Mouse (Mus musculus) CD4-positive, CD25-positive, alpha-beta regulatory T cell, adult 2 months (primary cell): Measurements from ENCODE around the gene Sox3.

Experiments used
- DNase-seq: peaks from one replicate; pipeline ENCODE4 v3.0.0-alpha.2; 2012; ENCODE audit warnings: low read depth, low spot score

Sox3 gene

GRCm38 (mm10) chrX:60892801-60893681 lies at the start of gene Sox3:
Gene Sox3, minus strand, starts transcription at chrX:60893430.
- DNase-seq: no peak

DNA sequence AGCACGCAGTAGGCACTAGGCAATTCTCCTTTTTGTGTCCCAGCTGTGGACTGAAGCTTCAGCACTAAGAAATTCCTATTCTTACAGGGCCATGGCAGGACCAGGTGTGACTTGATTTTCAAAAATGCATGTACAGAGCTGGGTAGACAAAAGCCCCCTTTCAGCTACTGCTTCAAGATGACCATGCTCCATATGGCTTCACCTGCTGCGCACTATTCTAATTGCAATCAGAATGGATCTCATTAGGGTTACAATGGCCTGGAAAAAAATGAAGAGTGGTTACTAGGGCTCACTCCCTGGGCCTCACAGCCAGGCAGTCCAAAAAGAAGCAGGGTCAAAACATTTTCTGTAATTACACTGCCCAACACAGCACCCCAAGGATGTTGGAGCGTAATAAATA lies 47.0 kb upstream of the Sox3 start:
- DNase-seq: no peak

GRCm38 (mm10) chrX:60899546-60899945 lies 6.3 kb upstream of the Sox3 start:
- no peak for DNase-seq

- no peak for DNase-seq
Measured at GRCm38 (mm10) chrX:60898641-60899040, 5.4 kb upstream of the Sox3 start.

- no peak for DNase-seq
Measured at GRCm38 (mm10) chrX:60896296-60896695, 3.1 kb upstream of the Sox3 start.

GRCm38 (mm10) chrX:60895416-60895815 lies 2.2 kb upstream of the Sox3 start:
- no peak for DNase-seq

DNA sequence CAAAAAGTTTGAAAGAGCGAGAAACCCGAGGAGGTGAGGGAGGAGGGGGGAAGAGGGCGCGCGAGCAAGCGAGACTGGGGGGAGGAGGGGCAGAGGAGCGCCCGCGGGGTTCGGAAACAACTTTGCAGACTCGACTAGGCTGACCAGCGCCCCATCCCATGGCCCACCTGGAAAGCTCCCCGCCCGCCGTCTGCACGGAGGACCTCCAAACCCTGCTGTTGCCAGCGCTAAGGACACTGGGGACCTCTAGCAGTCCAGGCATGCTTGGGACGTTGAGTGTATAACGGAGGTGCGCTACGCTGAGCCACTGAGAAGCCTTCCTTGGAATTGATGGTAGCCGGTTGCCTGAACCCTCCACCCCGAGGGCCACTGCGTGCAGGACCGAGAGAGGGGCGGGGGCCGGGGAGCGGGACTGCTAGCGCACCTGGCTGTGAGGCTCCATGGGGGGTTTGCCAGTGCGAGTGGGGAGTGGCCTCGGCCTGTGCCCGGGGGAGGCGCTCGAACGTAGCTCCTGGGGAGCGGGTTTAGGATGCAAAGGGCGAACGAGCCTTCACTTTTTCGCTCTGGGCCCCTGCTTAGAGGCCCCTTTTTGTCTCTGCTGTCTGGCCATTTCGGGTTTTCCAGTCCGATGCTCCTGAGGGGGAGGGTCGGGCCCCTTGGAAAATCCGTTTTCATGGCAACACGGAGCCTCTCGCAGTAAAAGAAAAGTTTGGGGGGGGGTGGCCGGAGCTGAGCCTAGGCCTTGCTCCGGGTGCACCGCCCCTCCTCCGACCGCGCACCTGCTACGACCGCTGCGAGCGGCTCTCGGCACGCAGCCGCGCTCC lies 702 bp upstream of the Sox3 start:
- DNase-seq: no peak

DNA sequence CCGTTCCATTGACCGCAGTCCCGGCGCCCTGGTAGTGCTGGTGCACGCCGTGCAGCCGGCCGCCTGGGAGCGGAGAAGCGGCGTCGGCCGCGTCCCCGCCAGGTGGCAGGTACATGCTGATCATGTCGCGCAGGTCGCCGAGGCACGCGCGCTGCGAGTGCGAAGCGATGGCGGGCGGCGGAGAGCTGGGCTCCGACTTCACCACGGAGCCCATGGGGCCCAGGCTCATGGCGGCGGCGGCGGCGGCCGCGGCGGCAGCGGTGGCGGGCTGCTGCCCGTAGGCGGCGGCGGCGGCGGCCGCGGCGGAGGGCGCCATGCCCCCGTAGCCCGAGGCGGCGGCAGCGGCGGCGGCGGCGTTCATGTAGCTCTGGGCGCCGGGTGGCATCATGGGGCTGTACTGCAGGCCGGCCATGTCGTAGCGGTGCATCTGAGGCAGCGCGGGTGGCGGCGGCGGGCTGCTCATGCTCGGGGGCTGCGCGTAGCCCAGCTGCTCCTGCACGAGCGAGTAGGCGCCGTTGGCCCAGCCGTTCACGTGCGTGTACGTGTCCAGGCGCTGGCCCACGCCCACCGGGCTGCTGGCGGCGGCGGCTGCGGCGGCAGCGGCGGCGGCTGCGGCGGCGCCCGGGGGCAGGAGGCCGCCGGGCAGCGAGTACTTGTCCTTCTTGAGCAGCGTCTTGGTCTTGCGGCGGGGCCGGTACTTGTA lies 981 bp downstream of the Sox3 start:
- peak; percentile 0 for DNase-seq

DNA sequence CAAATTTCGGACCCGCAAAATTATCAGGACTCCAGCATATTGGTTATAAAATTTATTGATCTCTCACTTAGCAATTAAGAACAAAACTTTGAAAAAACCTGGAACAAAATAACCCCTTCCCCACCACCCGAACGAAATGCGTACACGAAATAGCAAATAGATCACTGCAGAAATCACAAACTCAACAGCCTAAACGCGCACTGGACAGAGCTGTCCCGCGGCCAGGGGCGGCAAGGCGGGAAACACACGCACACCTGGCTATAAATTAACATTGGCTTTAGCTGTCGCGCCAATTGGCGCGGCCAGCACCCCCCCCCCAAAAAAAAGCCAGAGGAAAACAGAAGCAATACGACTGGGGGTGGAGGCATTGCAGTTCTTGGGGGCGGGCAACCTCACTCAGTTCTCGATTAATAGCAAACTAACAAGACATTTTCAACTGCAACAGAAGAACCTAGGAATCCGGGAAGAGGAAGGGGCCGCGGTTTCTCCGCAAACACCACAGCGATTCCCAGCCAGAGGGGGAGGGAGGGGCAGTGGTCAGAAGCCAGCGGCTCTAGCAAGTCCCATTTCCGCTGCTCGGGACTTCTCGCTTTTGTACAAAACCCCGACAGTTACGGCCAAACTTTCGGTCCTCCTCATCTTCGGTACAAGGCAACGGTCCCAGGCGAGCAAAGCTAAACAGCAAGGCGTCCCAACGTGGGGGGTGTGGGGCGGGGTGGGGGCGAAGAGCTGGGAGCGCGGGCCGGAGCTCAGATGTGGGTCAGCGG lies 1.7 kb downstream of the Sox3 start:
- no peak for DNase-seq

- no peak for DNase-seq
Measured at GRCm38 (mm10) chrX:60890651-60891050, 2.6 kb downstream of the Sox3 start.

DNA sequence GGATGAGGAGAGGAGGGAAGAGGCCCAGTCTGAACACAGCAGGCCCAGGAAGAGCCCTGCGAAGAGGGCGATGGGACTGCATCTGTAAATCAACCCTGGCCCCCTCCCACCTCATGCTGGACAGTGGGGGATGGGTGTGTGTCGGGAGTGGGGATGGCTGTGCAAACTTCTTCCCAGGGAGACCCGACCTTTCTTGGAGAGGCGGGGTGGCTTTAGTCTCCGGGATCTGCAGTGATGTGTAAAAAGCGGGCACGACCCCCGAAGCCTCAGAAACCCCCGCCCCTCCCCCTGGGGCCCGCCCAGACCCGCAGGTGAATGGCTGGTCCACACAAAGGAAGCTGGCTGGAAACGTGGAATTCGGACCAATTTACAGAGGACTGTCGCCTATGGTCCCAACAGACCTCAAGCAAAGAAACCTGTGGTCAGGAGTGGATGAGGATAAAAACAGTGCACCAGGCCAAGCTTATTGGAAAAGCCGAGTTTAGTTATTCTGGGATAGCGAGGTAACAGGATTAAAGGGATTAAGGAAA lies 3.2 kb downstream of the Sox3 start:
- DNase-seq: no peak
